Mouse (Mus musculus) CD8-positive naive resting alpha-beta T cell, adult 2 months (primary cell): ENCODE measurements around the gene Paqr7.

Experiments
- DNase-seq, 2 experiments: peaks; one replicate each; pipeline ENCODE4 v3.0.0; 2022; ENCODE audit warnings: low read depth in 2 of 2, low spot score in 2 of 2

Gene Paqr7

GRCm38 (mm10) chr4:134534124-134534886, 37.8 kb downstream of the Paqr7 start:
- DNase-seq = peak; percentile 57 to 71

- peak; percentile 91 to 93 for DNase-seq
These were observed 38.7 kb downstream of the Paqr7 start, which contains the start of gene Mtfr1l for GRCm38 (mm10) chr4:134534932-134535786. Gene Mtfr1l (minus strand): TSS chr4:134535387.

GRCm38 (mm10) chr4:134535787-134536151, 39.3 kb downstream of the Paqr7 start:
- DNase-seq = no peak

- no peak for DNase-seq
These were observed 42.6 kb downstream of the Paqr7 start for GRCm38 (mm10) chr4:134538997-134539580.

- no peak for DNase-seq
These were observed 46.2 kb downstream of the Paqr7 start for GRCm38 (mm10) chr4:134542726-134543125.

GRCm38 (mm10) chr4:134543261-134543660, 46.8 kb downstream of the Paqr7 start:
- peak; percentile 93 to 98 for DNase-seq

- no peak for DNase-seq
These were observed 50.6 kb downstream of the Paqr7 start for GRCm38 (mm10) chr4:134546814-134547705.

GRCm38 (mm10) chr4:134548169-134548938, 51.9 kb downstream of the Paqr7 start:
- DNase-seq = no peak

GRCm38 (mm10) chr4:134549899-134550298, 53.4 kb downstream of the Paqr7 start:
- DNase-seq = no peak

GRCm38 (mm10) chr4:134551494-134552316, 55.2 kb downstream of the Paqr7 start, which contains the start of gene Selenon:
Gene Selenon (minus strand): TSS chr4:134552166.
- DNase-seq = no peak

- no peak for DNase-seq
These were observed 57.1 kb downstream of the Paqr7 start for GRCm38 (mm10) chr4:134553631-134554030.

- no peak for DNase-seq
These were observed 59.6 kb downstream of the Paqr7 start for GRCm38 (mm10) chr4:134555956-134556580.

GRCm38 (mm10) chr4:134557626-134558249, 61.2 kb downstream of the Paqr7 start:
- no peak for DNase-seq

GRCm38 (mm10) chr4:134558570-134559113, 62.1 kb downstream of the Paqr7 start:
- DNase-seq = no peak

- DNase-seq = no peak
These were observed 62.7 kb downstream of the Paqr7 start for GRCm38 (mm10) chr4:134559154-134559553.
